Mouse (Mus musculus): ENCODE measurements at regions not wholly inside any gene's neighbourhood (a gene's known extent, or its start where the extent isn't known, plus 50 kb on each side); places are given as distances from the start of the nearest gene placed in this dataset.

DNA sequence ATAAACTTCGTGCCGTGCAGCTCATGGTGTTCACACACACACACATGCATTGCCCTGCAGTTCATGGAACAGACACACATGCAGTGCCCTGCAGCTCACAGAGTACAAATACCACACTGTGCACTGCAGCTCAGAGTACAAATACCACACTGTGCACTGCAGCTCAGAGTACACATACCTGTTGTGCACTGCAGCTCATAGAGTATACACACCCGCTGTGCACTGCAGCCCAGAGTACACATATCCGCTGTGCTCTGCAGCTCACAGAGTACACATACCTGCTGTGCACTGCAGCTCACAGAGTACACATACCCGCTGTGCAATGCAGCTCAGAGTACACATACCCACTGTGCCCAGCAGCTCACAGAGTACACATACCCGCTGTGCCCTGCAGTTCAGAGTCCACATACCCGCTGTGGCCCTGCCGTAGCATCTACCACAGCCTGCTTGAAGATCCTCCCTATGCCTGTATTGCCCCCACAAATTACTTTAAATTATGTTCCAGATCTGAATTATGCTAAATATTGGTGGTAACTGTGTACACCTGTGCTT, 451.9 kb downstream of the Fam198b start:
- TF ChIP-seq MAX (IDR thresholded peaks at IDR 0.05; ENCODE audit: low read length) (no peak), CTCF (IDR thresholded peaks at IDR 0.05 in 2 of 3, conservative IDR thresholded peaks at IDR 0.05 in 1 of 3; ENCODE audit: control insufficient read depth in 1 of 3, insufficient read depth in 1 of 3, low read depth in 2 of 3, low read length in 3 of 3, poor library complexity in 1 of 3, severe bottlenecking in 1 of 3) (no peak), ELF1 (IDR thresholded peaks at IDR 0.05; ENCODE audit: low read depth, low read length) (no peak), JUND (IDR thresholded peaks at IDR 0.05; ENCODE audit: low read depth, low read length) (no peak), ETS1 (IDR thresholded peaks at IDR 0.05; ENCODE audit: low read depth, low read length) (no peak), USF2 (IDR thresholded peaks at IDR 0.05; ENCODE audit: borderline replicate concordance in 1 of 2, insufficient read depth in 1 of 2, low read depth in 1 of 2, low read length in 2 of 2) (no peak), MYB (IDR thresholded peaks at IDR 0.05; ENCODE audit: low read depth, low read length) (no peak), POLR2AphosphoS5 (IDR thresholded peaks at IDR 0.05; ENCODE audit: borderline replicate concordance, low read depth, low read length) (no peak), MAFK (IDR thresholded peaks at IDR 0.05; ENCODE audit: borderline replicate concordance, low read depth, low read length) (no peak), TCF12 (IDR thresholded peaks at IDR 0.05; ENCODE audit: low read depth, low read length) (no peak)
- H3K9me3 ChIP-seq (replicated peaks; ENCODE audit: insufficient read depth, low read length): no peaks in the 10 kb centered on the region
- DNase-seq (ENCODE audit: low read depth, low spot score): no peak
- no peaks in the 10 kb centered on the region for H3K4me1 ChIP-seq (ENCODE audit: control insufficient read depth in 1 of 2, insufficient read depth in 2 of 2, low read length in 2 of 2)
- no peaks in the 10 kb centered on the region for H3K27me3 ChIP-seq (ENCODE audit: control insufficient read depth in 1 of 2, insufficient read depth in 2 of 2, low read length in 2 of 2)
- no peak overlapping the region for H3K27ac ChIP-seq (ENCODE audit: control insufficient read depth, low read depth, low read length)
- H3K9ac ChIP-seq (ENCODE audit: control insufficient read depth, low read depth, low read length, poor library complexity, severe bottlenecking): no peak overlapping the region
- no peak overlapping the region for H3K4me3 ChIP-seq (ENCODE audit: control insufficient read depth in 1 of 2, insufficient read depth in 1 of 2, low read depth in 2 of 2, low read length in 2 of 2)
- no peaks in the 10 kb centered on the region for H3K36me3 ChIP-seq (ENCODE audit: control insufficient read depth in 1 of 2, insufficient read depth in 2 of 2, low read length in 2 of 2)
- H3K79me2 ChIP-seq (ENCODE audit: control insufficient read depth, insufficient read depth, low read length, poor library complexity): no peaks in the 10 kb centered on the region

DNA sequence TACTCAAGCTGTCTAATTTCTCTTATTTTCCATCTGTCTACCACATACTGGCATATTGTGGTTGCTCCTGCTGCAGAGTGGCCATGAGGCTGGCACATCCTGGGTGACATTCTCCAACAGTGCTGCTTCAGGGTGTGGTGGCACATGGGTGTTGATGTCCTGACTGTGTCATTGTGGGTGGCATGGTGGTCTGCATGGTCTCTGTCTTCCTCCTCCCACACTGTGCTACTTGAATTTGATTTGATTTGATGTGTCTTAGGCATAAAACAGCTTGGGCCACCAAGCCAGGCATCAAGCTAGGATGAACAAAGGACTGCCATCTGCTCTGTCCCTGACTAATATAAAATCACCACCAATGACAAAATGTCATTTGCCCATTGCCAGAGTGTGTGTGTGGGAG, 434.7 kb downstream of the Gria2 start:
- DNase-seq (ENCODE audit: low read depth, low spot score): no peak
- H3K4me1 ChIP-seq (ENCODE audit: control insufficient read depth in 1 of 2, insufficient read depth in 2 of 2, low read length in 2 of 2): no peaks in the 10 kb centered on the region
- no peak overlapping the region for H3K27ac ChIP-seq (ENCODE audit: control insufficient read depth, low read depth, low read length)
- no peak overlapping the region for H3K4me3 ChIP-seq (ENCODE audit: control insufficient read depth in 1 of 2, insufficient read depth in 1 of 2, low read depth in 2 of 2, low read length in 2 of 2)
- H3K9me3 ChIP-seq (replicated peaks; ENCODE audit: insufficient read depth, low read length): no peaks in the 10 kb centered on the region
- H3K79me2 ChIP-seq (ENCODE audit: control insufficient read depth, insufficient read depth, low read length, poor library complexity): no peaks in the 10 kb centered on the region
- TF ChIP-seq MAFK (IDR thresholded peaks at IDR 0.05; ENCODE audit: borderline replicate concordance, low read depth, low read length) (no peak), ZKSCAN1 (IDR thresholded peaks at IDR 0.05; ENCODE audit: low read depth, low read length) (no peak), TAL1 (IDR thresholded peaks at IDR 0.05; ENCODE audit: low read length) (no peak), MAX (IDR thresholded peaks at IDR 0.05; ENCODE audit: low read length) (no peak), JUND (IDR thresholded peaks at IDR 0.05; ENCODE audit: low read depth, low read length) (no peak), USF1 (IDR thresholded peaks at IDR 0.05; ENCODE audit: low read depth, low read length) (no peak), POLR2AphosphoS5 (IDR thresholded peaks at IDR 0.05; ENCODE audit: borderline replicate concordance, low read depth, low read length) (no peak), ZC3H11A (IDR thresholded peaks at IDR 0.05; ENCODE audit: low read depth, low read length) (no peak), ELF1 (IDR thresholded peaks at IDR 0.05; ENCODE audit: low read depth, low read length) (no peak), GATA1 (IDR thresholded peaks at IDR 0.05; ENCODE audit: low read depth, low read length) (no peak), ZNF384 (IDR thresholded peaks at IDR 0.05; ENCODE audit: low read depth, low read length) (no peak), NELFE (IDR thresholded peaks at IDR 0.05; ENCODE audit: low read depth, low read length) (no peak), E2F4 (IDR thresholded peaks at IDR 0.05; ENCODE audit: borderline replicate concordance, low read depth, low read length) (no peak), USF2 (IDR thresholded peaks at IDR 0.05; ENCODE audit: borderline replicate concordance in 1 of 2, insufficient read depth in 1 of 2, low read depth in 1 of 2, low read length in 2 of 2) (no peak)
- no peaks in the 10 kb centered on the region for H3K27me3 ChIP-seq (ENCODE audit: control insufficient read depth in 1 of 2, insufficient read depth in 2 of 2, low read length in 2 of 2)
- no peaks in the 10 kb centered on the region for H3K36me3 ChIP-seq (ENCODE audit: control insufficient read depth in 1 of 2, insufficient read depth in 2 of 2, low read length in 2 of 2)
- no peak overlapping the region for H3K9ac ChIP-seq (ENCODE audit: control insufficient read depth, low read depth, low read length, poor library complexity, severe bottlenecking)

Measured in MEL (cell line).